In genomic region chr10:86498673-86499391, GRCm38 (mm10) we compare ENCODE assay signal across 9 mouse cellular contexts. TPM values are rescaled to one million over a fixed set of nuclear protein-coding genes. Genes with fewer than 3 reads are reported as not detected.
DNase-seq lines count a peak whose midpoint lies in the region; ATAC-seq and TF ChIP-seq lines count a peak whose summit lies in the region.
"Had no signal": no experiment of that assay in that cellular context is flagged by ENCODE, and none has a peak within 500 bp of the region (broad histone marks: within the 10 kb centered on the region; RNA-seq: fewer than 3 reads in every experiment).

Gene Syn3 (minus strand): TSS chr10:86498896.

- ATAC-seq in Patski: peak; percentile 99
- peak; percentile 100 for ATAC-seq in hindbrain, embryonic 13.5 days (ENCODE audit: low FRiP score)
- peak; percentile 100 for ATAC-seq in lung, postnatal 0 days

- peak within 1 kb of the TSS; percentile 88 for H3K4me2 ChIP-seq in hindbrain, embryonic 13.5 days
- peak within 1 kb of the TSS; percentile 65 for H3K4me2 ChIP-seq in lung, postnatal 0 days (replicated peaks; ENCODE audit: low read depth, low read length)

- H3K27me3 ChIP-seq in Patski: no peaks in the 10 kb centered on the region
- no peaks in the 10 kb centered on the region for H3K27me3 ChIP-seq in hindbrain, embryonic 13.5 days
- H3K27me3 ChIP-seq in lung, postnatal 0 days (replicated peaks; ENCODE audit: insufficient read depth, low read length): no peaks in the 10 kb centered on the region

- no peaks in the 10 kb centered on the region for H3K9me3 ChIP-seq in hindbrain, embryonic 13.5 days
- no peaks in the 10 kb centered on the region for H3K9me3 ChIP-seq in lung, postnatal 0 days (ENCODE audit: low read length)

- TF ChIP-seq EP300 in lung, postnatal 0 days (IDR thresholded peaks at IDR 0.05): no peak

- H3K9ac ChIP-seq in hindbrain, embryonic 13.5 days: peak within 1 kb of the TSS; percentile 88
- peak within 1 kb of the TSS; percentile 58 for H3K9ac ChIP-seq in lung, postnatal 0 days (replicated peaks; ENCODE audit: low read depth)

- DNase-seq in Patski (ENCODE audit: low read depth, low spot score): peak; percentile 55
- DNase-seq in cerebellum, postnatal 10 days: peak; percentile 98 to 99
- DNase-seq in frontal cortex, postnatal 25 days (ENCODE audit: low spot score in 2 of 2): peak; percentile 85 to 91
- DNase-seq in layer of hippocampus, postnatal 14 days (ENCODE audit: low spot score in 2 of 2): peak; percentile 91 to 93
- peak; percentile 96 for DNase-seq in lung, postnatal 0 days (ENCODE audit: low spot score)
- DNase-seq in retina, adult 2 months (ENCODE audit: low read depth, low spot score): peak; percentile 65
- DNase-seq in thymus, postnatal 36 days: peak; percentile 81 to 86

- in situ Hi-C loops in Patski (cut with MboI; ENCODE audit: low pct_unique_long_range_greater_than_20kb): no loop called here

- peak within 1 kb of the TSS; percentile 65 for H3K4me3 ChIP-seq in hindbrain, embryonic 13.5 days
- peak within 1 kb of the TSS; percentile 41 for H3K4me3 ChIP-seq in lung, postnatal 0 days (ENCODE audit: low read depth, low read length)

- TF ChIP-seq CTCF in Patski (IDR thresholded peaks at IDR 0.05): peak; percentile 99
- TF ChIP-seq CTCF in lung, postnatal 0 days (IDR thresholded peaks at IDR 0.05): peak; percentile 94

- POLR2A ChIA-PET in Patski (lab: Charles Lee): interaction anchor here (0.5 to 1.4 kb wide), 3 partner anchors 32 to 632 kb away, joined by 3 read pairs; no protein-coding TSS in a partner anchor

- H3K27ac ChIP-seq in hindbrain, embryonic 13.5 days: peak within 1 kb of the TSS; percentile 86
- H3K27ac ChIP-seq in lung, postnatal 0 days (ENCODE audit: low read length): peak within 1 kb of the TSS; percentile 48

- CTCF ChIA-PET in Patski (lab: Charles Lee): interaction anchor here (0.8 to 3.3 kb wide), 16 partner anchors 11 to 570 kb away, joined by 3 to 24 read pairs (median 5); no protein-coding TSS in a partner anchor

- peaks cover 24% of the 10 kb centered on the region for H3K4me1 ChIP-seq in hindbrain, embryonic 13.5 days (replicated peaks)
- H3K4me1 ChIP-seq in lung, postnatal 0 days (ENCODE audit: insufficient read depth, low read depth, low read length): no peaks in the 10 kb centered on the region

- H3K36me3 ChIP-seq in hindbrain, embryonic 13.5 days: no peaks in the 10 kb centered on the region
- no peaks in the 10 kb centered on the region for H3K36me3 ChIP-seq in lung, postnatal 0 days (ENCODE audit: insufficient read depth, low read length)

- under 1% methylated on average over 21 of the region's 21 CpGs for WGBS in hindbrain, embryonic 13.5 days
- WGBS in lung, postnatal 0 days: 1% methylated on average over 19 of the region's 21 CpGs

RNA-seq across cellular contexts. Expression of gene Syn3, which starts in this region (rescaled TPM):
- 2.1 TPM for polyA plus RNA-seq in Patski (2021)
- 16.7 and 18.3 TPM in 2 replicates for polyA plus RNA-seq in hindbrain, embryonic 13.5 days (2015; fragmentation: Nextera tagmentation; extraction: Ambion mirVana)
- 10 to 100 TPM; 27.1 to 28.4 TPM for total RNA-seq in layer of hippocampus, postnatal 14 days (2021)
- polyA plus RNA-seq in lung, postnatal 0 days (2015; fragmentation: Nextera tagmentation; extraction: Ambion mirVana): 0.72 and 0.89 TPM in 2 replicates
- total RNA-seq: neutrophil, adult 5-6 weeks had no signal

Comparison
In these comparisons a context has a peak if more than half of its experiments do, and no peak if none do; other contexts are left out.
1. Peak in every context shown above with its lines: DNase-seq, ATAC-seq, H3K4me3 ChIP-seq and H3K27ac ChIP-seq.
2. Peak in DNase-seq, ATAC-seq, H3K4me3 ChIP-seq, H3K27ac ChIP-seq, H3K9ac ChIP-seq and H3K4me2 ChIP-seq in lung, postnatal 0 days; RNA of the gene not detected or under 1 TPM.